Mouse (Mus musculus): ENCODE results near the gene Iqcf4.
"Not testable (repeated sequence)": the region's sequence is repeated elsewhere in the genome, so short reads cannot be mapped to it uniquely, and the experiment has no call there.

Iqcf4 gene

GRCm38 (mm10) chr9:106570896-106571295 lies at the start of gene Iqcf4:
Gene Iqcf4, minus strand, starts transcription at chr9:106570996.
- DNase-seq (ENCODE audit: low spot score), result no peak

- peak; percentile 92 for DNase-seq (ENCODE audit: low spot score)
Observed at GRCm38 (mm10) chr9:106617496-106617895, 46.7 kb upstream of the Iqcf4 start.

GRCm38 (mm10) chr9:106616306-106616705 lies 45.5 kb upstream of the Iqcf4 start:
- no peak for DNase-seq (ENCODE audit: low spot score)

GRCm38 (mm10) chr9:106614616-106615015 lies 43.8 kb upstream of the Iqcf4 start:
- no peak for DNase-seq (ENCODE audit: low spot score)

GRCm38 (mm10) chr9:106613951-106614350 lies 43.2 kb upstream of the Iqcf4 start:
- DNase-seq (ENCODE audit: low spot score), result no peak

GRCm38 (mm10) chr9:106610727-106611126 lies 39.9 kb upstream of the Iqcf4 start:
- no peak for DNase-seq (ENCODE audit: low spot score)

GRCm38 (mm10) chr9:106600546-106600945 lies 29.8 kb upstream of the Iqcf4 start:
- no peak for DNase-seq (ENCODE audit: low spot score)

GRCm38 (mm10) chr9:106598466-106598865 lies 27.7 kb upstream of the Iqcf4 start:
- DNase-seq (ENCODE audit: low spot score), result no peak

- no peak for DNase-seq (ENCODE audit: low spot score)
Observed at GRCm38 (mm10) chr9:106595836-106596235, 25.0 kb upstream of the Iqcf4 start.

GRCm38 (mm10) chr9:106595402-106595801 lies 24.6 kb upstream of the Iqcf4 start:
- not testable (repeated sequence) for DNase-seq (ENCODE audit: low spot score)

- DNase-seq (ENCODE audit: low spot score), result no peak
Observed at GRCm38 (mm10) chr9:106592158-106592557, 21.4 kb upstream of the Iqcf4 start.

GRCm38 (mm10) chr9:106582552-106582951 lies 11.8 kb upstream of the Iqcf4 start:
- DNase-seq (ENCODE audit: low spot score), result no peak

- no peak for DNase-seq (ENCODE audit: low spot score)
Observed at GRCm38 (mm10) chr9:106580016-106580415, 9.2 kb upstream of the Iqcf4 start.

GRCm38 (mm10) chr9:106576112-106576511 lies 5.3 kb upstream of the Iqcf4 start:
- no peak for DNase-seq (ENCODE audit: low spot score)

GRCm38 (mm10) chr9:106573366-106573765 lies 2.6 kb upstream of the Iqcf4 start:
- DNase-seq (ENCODE audit: low spot score), result no peak

- no peak for DNase-seq (ENCODE audit: low spot score)
Observed at GRCm38 (mm10) chr9:106572186-106572585, 1.4 kb upstream of the Iqcf4 start.

- no peak for DNase-seq (ENCODE audit: low spot score)
Observed at GRCm38 (mm10) chr9:106566437-106566836, 4.4 kb downstream of the Iqcf4 start.

- DNase-seq (ENCODE audit: low spot score), result no peak
Observed at GRCm38 (mm10) chr9:106564025-106564424, 6.8 kb downstream of the Iqcf4 start.

- no peak for DNase-seq (ENCODE audit: low spot score)
Observed at GRCm38 (mm10) chr9:106562291-106562690, 8.5 kb downstream of the Iqcf4 start.

- DNase-seq (ENCODE audit: low spot score), result no peak
Observed at GRCm38 (mm10) chr9:106561531-106561930, 9.3 kb downstream of the Iqcf4 start, which contains the start of gene Iqcf3. Gene Iqcf3, minus strand, starts transcription at chr9:106561631.

- DNase-seq (ENCODE audit: low spot score), result peak; percentile 9
Observed at GRCm38 (mm10) chr9:106534975-106535374, 35.8 kb downstream of the Iqcf4 start.

GRCm38 (mm10) chr9:106534296-106534695 lies 36.5 kb downstream of the Iqcf4 start:
- no peak for DNase-seq (ENCODE audit: low spot score)

GRCm38 (mm10) chr9:106531833-106532232 lies 39.0 kb downstream of the Iqcf4 start:
- DNase-seq (ENCODE audit: low spot score), result no peak

GRCm38 (mm10) chr9:106519909-106520308 lies 50.9 kb downstream of the Iqcf4 start:
- no peak for DNase-seq (ENCODE audit: low spot score)

GRCm38 (mm10) chr9:106519433-106519832 lies 51.4 kb downstream of the Iqcf4 start:
- no peak for DNase-seq (ENCODE audit: low spot score)

All from layer of hippocampus, adult 9-10 months (tissue).